8 mouse cellular contexts compared by ENCODE assay signal in genomic region chr4:53441683-53442082, GRCm38 (mm10). TPM values are rescaled to one million over a fixed set of nuclear protein-coding genes. Genes with fewer than 3 reads are reported as not detected.
DNase-seq lines count a peak whose midpoint lies in the region; ATAC-seq lines count a peak whose summit lies in the region.

No protein-coding gene starts in this region.

- no peaks in the 10 kb centered on the region for H3K36me3 ChIP-seq in neural tube, embryonic 11.5 days (ENCODE audit: control insufficient read depth, insufficient read depth, low read length)
- H3K36me3 ChIP-seq in liver, embryonic 15.5 days (replicated peaks), result no peaks in the 10 kb centered on the region

- no peak for DNase-seq in frontal cortex, postnatal 14 days (ENCODE audit: low spot score in 2 of 2)
- DNase-seq in neural tube, embryonic 11.5 days (ENCODE audit: low spot score), result no peak
- DNase-seq in neural tube, embryonic 10.5 days (ENCODE audit: extremely low spot score, low spot score), result no peak
- no peak for DNase-seq in cerebellum, postnatal 10 days
- DNase-seq in embryo, embryonic 11 days, result no peak
- no peak for DNase-seq in layer of hippocampus, postnatal 36 days

- H3K4me2 ChIP-seq in neural tube, embryonic 11.5 days (ENCODE audit: low read depth), result peak overlapping the region; percentile 98
- H3K4me2 ChIP-seq in liver, embryonic 15.5 days, result peak overlapping the region; percentile 93

- no peak overlapping the region for H3K9ac ChIP-seq in neural tube, embryonic 11.5 days (ENCODE audit: low read length)
- no peak overlapping the region for H3K9ac ChIP-seq in liver, embryonic 15.5 days

- 34% methylated on average over 4 of the region's 4 CpGs for WGBS in neural tube, embryonic 11.5 days
- 34% methylated on average over 4 of the region's 4 CpGs for WGBS in liver, embryonic 15.5 days (ENCODE audit: insufficient replicate concordance)

- no peaks in the 10 kb centered on the region for H3K9me3 ChIP-seq in neural tube, embryonic 11.5 days (ENCODE audit: control insufficient read depth, low read length)
- no peaks in the 10 kb centered on the region for H3K9me3 ChIP-seq in liver, embryonic 15.5 days (replicated peaks)

- peak overlapping the region; percentile 85; the same call in 1 of the 2 replicates for H3K4me3 ChIP-seq in neural tube, embryonic 11.5 days (ENCODE audit: low read depth, low read length)
- peak overlapping the region; percentile 71 for H3K4me3 ChIP-seq in liver, embryonic 15.5 days (replicated peaks)

- H3K27me3 ChIP-seq in neural tube, embryonic 11.5 days (ENCODE audit: control insufficient read depth, insufficient read depth, low read length), result no peaks in the 10 kb centered on the region
- peaks cover 43% of the 10 kb centered on the region for H3K27me3 ChIP-seq in liver, embryonic 15.5 days

- peaks cover 2% of the 10 kb centered on the region; the same call in 1 of the 2 replicates for H3K4me1 ChIP-seq in neural tube, embryonic 11.5 days (ENCODE audit: control insufficient read depth, insufficient read depth, low read length)
- H3K4me1 ChIP-seq in liver, embryonic 15.5 days (replicated peaks), result peaks cover 37% of the 10 kb centered on the region

- ATAC-seq in frontal cortex, adult (ENCODE audit: low TSS enrichment), result 0 out of 2 replicates have a peak, but pooled peaks have one; percentile 3
- ATAC-seq in neural tube, embryonic 11.5 days (ENCODE audit: insufficient read depth, low FRiP score, low TSS enrichment), result no peak
- no peak for ATAC-seq in liver, embryonic 15.5 days (ENCODE audit: insufficient read depth)

- no peak overlapping the region for H3K27ac ChIP-seq in neural tube, embryonic 11.5 days (ENCODE audit: low read depth, low read length)
- no peak overlapping the region for H3K27ac ChIP-seq in liver, embryonic 15.5 days (replicated peaks)

RNA-seq across cellular contexts. Expression of gene Slc44a1, which starts 1.5 kb away (rescaled TPM):
- polyA plus RNA-seq in neural tube, embryonic 11.5 days (2014; fragmentation: Nextera tagmentation; extraction: Ambion mirVana), result 21.7 and 23.1 TPM in 2 replicates
- 12.1 and 13.6 TPM in 2 replicates for polyA plus RNA-seq in liver, embryonic 15.5 days (2015; fragmentation: Nextera tagmentation; extraction: Ambion mirVana)
- total RNA-seq in layer of hippocampus, postnatal 36 days (2021), result 10 to 100 TPM; 83.8 to 91.3 TPM
